Mouse (Mus musculus): ENCODE data around the gene Anapc15. TPM values are rescaled to one million over a fixed set of nuclear protein-coding genes. Genes with fewer than 3 reads are reported as not detected.

The Anapc15 gene
- polyA plus RNA-seq (2012; rRNA removed), result 34.4 and 45.5 TPM in 2 replicates

GRCm38 (mm10) chr7:101863415-101863814 lies at the start of gene Anapc15:
Anapc15 (plus strand) TSS chr7:101863715.

GRCm38 (mm10) chr7:101817861-101818401 lies 45.6 kb upstream of the Anapc15 start, which contains the start of gene Phox2a:
Phox2a (plus strand) TSS chr7:101818313.

GRCm38 (mm10) chr7:101837606-101838471 lies 25.7 kb upstream of the Anapc15 start, which contains the start of gene Inppl1:
Inppl1 (minus strand) TSS chr7:101838229.

GRCm38 (mm10) chr7:101857094-101857493 lies 6.4 kb upstream of the Anapc15 start, which contains the start of gene Folr2:
Folr2 (minus strand) TSS chr7:101857194.

GRCm38 (mm10) chr7:101870629-101871028 lies 7.1 kb downstream of the Anapc15 start, which contains the start of gene Folr1:
Folr1 (minus strand) TSS chr7:101870788.

GRCm38 (mm10) chr7:101905561-101906286 lies 42.2 kb downstream of the Anapc15 start, which contains the start of gene Lamtor1:
Lamtor1 (plus strand) TSS chr7:101905904.

GRCm38 (mm10) chr7:101906287-101906681 lies 42.8 kb downstream of the Anapc15 start, which contains the start of gene Tomt:
Tomt (minus strand) TSS chr7:101906359.

GRCm38 (mm10) chr7:101933751-101934240 lies 70.3 kb downstream of the Anapc15 start, which contains the start of the genes Lrrc51 and Numa1:
Lrrc51 (minus strand) TSS chr7:101933895.
Numa1 (plus strand) TSS chr7:101934111.

Other genes starting within 250 kb of the Anapc15 start
- 8.9 and 9.3 TPM in 2 replicates for gene Clpb, start 200.1 kb upstream of the Anapc15 start, polyA plus RNA-seq (2012; rRNA removed)
- 0.84 and 1.1 TPM in 2 replicates for gene Phox2a, start 45.4 kb upstream of the Anapc15 start, polyA plus RNA-seq (2012; rRNA removed)
- gene Inppl1, start 25.5 kb upstream of the Anapc15 start, polyA plus RNA-seq (2012; rRNA removed), result 74.6 and 87.9 TPM in 2 replicates
- 5.5 and 6.8 TPM in 2 replicates for gene Folr2, start 6.5 kb upstream of the Anapc15 start, polyA plus RNA-seq (2012; rRNA removed)
- gene Folr1, start 7.1 kb downstream of the Anapc15 start, polyA plus RNA-seq (2012; rRNA removed), result 0.87 and 1.6 TPM in 2 replicates
- gene Lamtor1, start 42.2 kb downstream of the Anapc15 start, polyA plus RNA-seq (2012; rRNA removed), result 136 and 171 TPM in 2 replicates
- 0.04 TPM in 1 of 2 replicates, not detected in the other for gene Tomt, start 42.6 kb downstream of the Anapc15 start, polyA plus RNA-seq (2012; rRNA removed)
- 2.9 and 4.7 TPM in 2 replicates for gene Lrrc51, start 70.2 kb downstream of the Anapc15 start, polyA plus RNA-seq (2012; rRNA removed)
- 30.8 and 33.0 TPM in 2 replicates for gene Numa1, start 70.4 kb downstream of the Anapc15 start, polyA plus RNA-seq (2012; rRNA removed)
- gene Il18bp, start 155.0 kb downstream of the Anapc15 start, polyA plus RNA-seq (2012; rRNA removed), result 1.9 and 2.6 TPM in 2 replicates
- 10.6 and 12.9 TPM in 2 replicates for gene Rnf121, start 201.8 kb downstream of the Anapc15 start, polyA plus RNA-seq (2012; rRNA removed)
- 9.8 and 11.4 TPM in 2 replicates for gene Xndc1, start 201.8 kb downstream of the Anapc15 start, polyA plus RNA-seq (2012; rRNA removed)
- gene Xntrpc, start 202.0 kb downstream of the Anapc15 start, polyA plus RNA-seq (2012; rRNA removed), result 0.27 and 0.56 TPM in 2 replicates
- gene Trpc2, start 219.4 kb downstream of the Anapc15 start, polyA plus RNA-seq (2012; rRNA removed), result 0.38 and 0.76 TPM in 2 replicates
- gene Art1, start 238.0 kb downstream of the Anapc15 start, polyA plus RNA-seq (2012; rRNA removed), result 2.2 and 4.2 TPM in 2 replicates
- 0.16 and 0.40 TPM in 2 replicates for gene Art5, start 245.8 kb downstream of the Anapc15 start, polyA plus RNA-seq (2012; rRNA removed)